In genomic region chr2:173710193-173710592, GRCm38 (mm10) we compare ENCODE assay signal across 16 mouse cellular contexts. TPM values are rescaled to one million over a fixed set of nuclear protein-coding genes. Genes with fewer than 3 reads are reported as not detected.
"Had no signal": no experiment of that assay in that cellular context is flagged by ENCODE, and none has a peak within 500 bp of the region (broad histone marks: within the 10 kb centered on the region; RNA-seq: fewer than 3 reads in every experiment).

No protein-coding gene starts in this region.

- H3K4me2 ChIP-seq: limb, embryonic 15.5 days; liver, embryonic 12.5 days; lung, embryonic 14.5 days; midbrain, embryonic 12.5 days; neural tube, embryonic 13.5 days had no signal

- ATAC-seq: liver, embryonic 12.5 days; midbrain, embryonic 16.5 days had no signal

- H3K4me3 ChIP-seq: limb, embryonic 15.5 days; liver, embryonic 12.5 days; midbrain, embryonic 12.5 days; neural tube, embryonic 13.5 days had no signal

- H3K27me3 ChIP-seq: limb, embryonic 15.5 days; liver, embryonic 12.5 days; midbrain, embryonic 12.5 days; neural tube, embryonic 13.5 days had no signal

- DNase-seq: kidney, adult 9 months; kidney, postnatal 36 days; left cerebral cortex, postnatal 4 days; lung, embryonic 14.5 days; lung, postnatal 14 days; retina, postnatal 1 day; right cerebral cortex, postnatal 14 days; thymus, postnatal 4 days had no signal

- H3K27ac ChIP-seq: kidney, postnatal 0 days; limb, embryonic 15.5 days; liver, embryonic 12.5 days; midbrain, embryonic 12.5 days; neural tube, embryonic 13.5 days; stomach, postnatal 0 days had no signal

- H3K9ac ChIP-seq: limb, embryonic 15.5 days; liver, embryonic 12.5 days; lung, embryonic 14.5 days; midbrain, embryonic 12.5 days; neural tube, embryonic 13.5 days had no signal

- H3K9me3 ChIP-seq: limb, embryonic 15.5 days; liver, embryonic 12.5 days; midbrain, embryonic 12.5 days; neural tube, embryonic 13.5 days had no signal

RNA-seq across cellular contexts. Expression of gene 1700010B08Rik, which starts 9.0 kb away (rescaled TPM):
- polyA plus RNA-seq: kidney, postnatal 0 days; limb, embryonic 15.5 days; liver, embryonic 12.5 days; liver, embryonic 16.5 days; lung, embryonic 14.5 days; midbrain, embryonic 12.5 days; midbrain, embryonic 16.5 days; neural tube, embryonic 13.5 days; stomach, postnatal 0 days had no signal
